Mouse (Mus musculus) embryonic facial prominence, embryonic 11.5 days (tissue): Measurements from ENCODE around the gene Ndufa12. TPM values are rescaled to one million over a fixed set of nuclear protein-coding genes. Genes with fewer than 3 reads are reported as not detected.

Experiments used
- ATAC-seq: fragments of 200-750 bp; cut with Nextera tagmentation; replicated peaks from 2 replicates; pipeline ENCODE4 v1.8.0; 2017; ENCODE audit warnings: low read depth; ENCODE audit not compliant: insufficient number of reproducible peaks, low FRiP score, low TSS enrichment
- DNase-seq: peaks from one replicate; pipeline ENCODE4 v3.0.0-alpha.2; 2015; ENCODE audit warnings: low spot score
- H3K27ac ChIP-seq: fragments of 300-500 bp; sonication (generic); replicated peaks from 2 replicates; pipeline ENCODE4 v1.5.1; 2014; ENCODE audit warnings: mild to moderate bottlenecking, low read depth, low read length, control low read depth
- H3K27me3 ChIP-seq: fragments of 300-500 bp; sonication (generic); 2 replicates; pipeline ENCODE4 v1.6.1; 2014; ENCODE audit warnings: mild to moderate bottlenecking, low read length, moderate library complexity, mixed read lengths; ENCODE audit not compliant: control insufficient read depth, insufficient read depth
- H3K36me3 ChIP-seq: fragments of 300-500 bp; sonication (generic); replicated peaks from 2 replicates; pipeline ENCODE4 v1.6.1; 2014; ENCODE audit warnings: low read depth, mild to moderate bottlenecking, low read length, moderate library complexity, mixed read lengths; ENCODE audit not compliant: control insufficient read depth, insufficient read depth
- H3K4me1 ChIP-seq: fragments of 300-500 bp; sonication (generic); 2 replicates; pipeline ENCODE4 v1.6.1; 2014; ENCODE audit warnings: low read length, mixed read lengths; ENCODE audit not compliant: control insufficient read depth, insufficient read depth
- H3K4me2 ChIP-seq: fragments of 300-500 bp; sonication (generic); 2 replicates; pipeline ENCODE4 v1.6.1; 2014; ENCODE audit warnings: low read depth, mild to moderate bottlenecking, control low read depth, low read length, moderate library complexity
- H3K4me3 ChIP-seq: fragments of 300-500 bp; sonication (generic); 2 replicates; pipeline ENCODE4 v1.5.1; 2014; ENCODE audit warnings: low read depth, low read length, control low read depth
- H3K9ac ChIP-seq: fragments of 300-500 bp; sonication (generic); replicated peaks from 2 replicates; pipeline ENCODE4 v1.6.1; 2014; ENCODE audit warnings: mild to moderate bottlenecking, control low read depth, low read length
- H3K9me3 ChIP-seq: fragments of 300-500 bp; sonication (generic); replicated peaks from 2 replicates; pipeline ENCODE4 v1.6.1; 2016; ENCODE audit warnings: mild to moderate bottlenecking, low read length, inconsistent platforms, mixed read lengths; ENCODE audit not compliant: control insufficient read depth
- WGBS: fragments of 180-500 bp; shearing (Covaris S2); extraction: QIAGEN DNeasy Blood & Tissue Kit; methylation state at CpG from one replicate; pipeline ENCODE4 v1.1.7; 2014; 5-methylcytosine and 5-hydroxymethylcytosine counted together
- polyA plus RNA-seq: library from polyadenylated mRNA; unstranded; fragments of >200 nt; fragmentation: Nextera tagmentation; extraction: Ambion mirVana; gene quantifications from 2 replicates; pipeline ENCODE4 v1.2.1, GENCODE M21; 2014

Ndufa12 gene
- polyA plus RNA-seq, 1 experiment from 2014 or later, result 485 TPM

- H3K9me3 ChIP-seq, result no peaks in the 10 kb centered on the region
- H3K9ac ChIP-seq, result no peak overlapping the region
- no peak overlapping the region for H3K27ac ChIP-seq
- no peak overlapping the region for H3K4me2 ChIP-seq
- 95% methylated on average over 4 of the region's 4 CpGs for whole genome bisulfite sequencing
- H3K4me1 ChIP-seq, result no peaks in the 10 kb centered on the region
- H3K36me3 ChIP-seq, result no peaks in the 10 kb centered on the region; the same call in 1 of the 2 replicates
- ATAC-seq (no peak), DNase-seq (no peak)
- no peak overlapping the region for H3K4me3 ChIP-seq
- H3K27me3 ChIP-seq, result no peaks in the 10 kb centered on the region
Measured at GRCm38 (mm10) chr10:94204973-94205372, 6.5 kb downstream of the Ndufa12 start.

GRCm38 (mm10) chr10:94210718-94211618, 12.4 kb downstream of the Ndufa12 start:
- Histone ChIP-seq H3K36me3 (no peaks in the 10 kb centered on the region; the same call in 1 of the 2 replicates), H3K4me3 (no peak overlapping the region), H3K4me1 (no peaks in the 10 kb centered on the region), H3K27me3 (no peaks in the 10 kb centered on the region), H3K9me3 (no peaks in the 10 kb centered on the region), H3K4me2 (no peak overlapping the region), H3K9ac (no peak overlapping the region), H3K27ac (no peak overlapping the region)
- peak; percentile 13 for DNase-seq
- no peak for ATAC-seq
- WGBS, result 81% methylated on average over 6 of the region's 6 CpGs

- H3K27ac ChIP-seq, result no peak overlapping the region
- no peak overlapping the region for H3K4me2 ChIP-seq
- no peaks in the 10 kb centered on the region for H3K9me3 ChIP-seq
- H3K36me3 ChIP-seq, result no peaks in the 10 kb centered on the region
- H3K9ac ChIP-seq, result no peak overlapping the region
- WGBS, result 55% methylated on average over 2 of the region's 2 CpGs
- no peaks in the 10 kb centered on the region for H3K4me1 ChIP-seq
- H3K4me3 ChIP-seq, result no peak overlapping the region
- no peak for DNase-seq
- H3K27me3 ChIP-seq, result no peaks in the 10 kb centered on the region
- no peak for ATAC-seq
Measured at GRCm38 (mm10) chr10:94211725-94212124, 13.2 kb downstream of the Ndufa12 start.

GRCm38 (mm10) chr10:94225026-94225750, 26.7 kb downstream of the Ndufa12 start:
- Histone ChIP-seq H3K9ac (no peak overlapping the region), H3K4me2 (no peak overlapping the region), H3K9me3 (no peaks in the 10 kb centered on the region), H3K4me3 (no peak overlapping the region), H3K27ac (no peak overlapping the region), H3K36me3 (no peaks in the 10 kb centered on the region; the same call in 1 of the 2 replicates), H3K27me3 (no peaks in the 10 kb centered on the region), H3K4me1 (no peaks in the 10 kb centered on the region)
- WGBS, result 85% methylated on average over 6 of the region's 6 CpGs
- DNase-seq, result peak; percentile 30
- no peak for ATAC-seq

- 59% methylated on average over 19 of the region's 19 CpGs for WGBS
- H3K4me2 ChIP-seq, result no peak overlapping the region
Measured at GRCm38 (mm10) chr10:94230172-94230981, 31.9 kb downstream of the Ndufa12 start.

GRCm38 (mm10) chr10:94231025-94231424, 32.5 kb downstream of the Ndufa12 start:
- H3K27ac ChIP-seq, result no peak overlapping the region
- H3K4me2 ChIP-seq, result no peak overlapping the region

More at GRCm38 (mm10) chr10:94230172-94230981, 31.9 kb downstream of the Ndufa12 start:
- Histone ChIP-seq H3K27ac (no peak overlapping the region), H3K36me3 (no peaks in the 10 kb centered on the region), H3K4me3 (no peak overlapping the region), H3K9ac (no peak overlapping the region), H3K27me3 (no peaks in the 10 kb centered on the region), H3K9me3 (no peaks in the 10 kb centered on the region), H3K4me1 (no peaks in the 10 kb centered on the region)
- peak; percentile 81; the same call in 1 of the 2 replicates for ATAC-seq
- peak; percentile 45 for DNase-seq

GRCm38 (mm10) chr10:94235200-94235599, 36.7 kb downstream of the Ndufa12 start:
- Histone ChIP-seq H3K36me3 (no peaks in the 10 kb centered on the region), H3K4me3 (no peak overlapping the region), H3K4me1 (no peaks in the 10 kb centered on the region), H3K9ac (no peak overlapping the region), H3K4me2 (no peak overlapping the region), H3K9me3 (no peaks in the 10 kb centered on the region), H3K27ac (no peak overlapping the region), H3K27me3 (no peaks in the 10 kb centered on the region)
- ATAC-seq (no peak), DNase-seq (no peak)
- WGBS, result 75% methylated on average over 4 of the region's 4 CpGs

More at GRCm38 (mm10) chr10:94231025-94231424, 32.5 kb downstream of the Ndufa12 start:
- no peaks in the 10 kb centered on the region for H3K4me1 ChIP-seq
- H3K4me3 ChIP-seq, result no peak overlapping the region
- H3K36me3 ChIP-seq, result no peaks in the 10 kb centered on the region
- ATAC-seq (0 out of 2 replicates have a peak, but pooled peaks have one; percentile 52), DNase-seq (no peak)
- no peak overlapping the region for H3K9ac ChIP-seq
- 80% methylated on average over 6 of the region's 6 CpGs for WGBS
- H3K9me3 ChIP-seq, result no peaks in the 10 kb centered on the region
- no peaks in the 10 kb centered on the region for H3K27me3 ChIP-seq
